Mouse (Mus musculus) midbrain, embryonic 13.5 days (tissue): ENCODE data around the gene Sgms1. TPM values are rescaled to one million over a fixed set of nuclear protein-coding genes. Genes with fewer than 3 reads are reported as not detected.

Experiments
- ATAC-seq: fragments of 200-750 bp; cut with Nextera tagmentation; 2 replicates; pipeline ENCODE4 v1.8.0; 2017; ENCODE audit warnings: mild to moderate bottlenecking, moderate TSS enrichment, moderate library complexity
- H3K27ac ChIP-seq: fragments of 300-500 bp; sonication (generic); 2 replicates; pipeline ENCODE4 v1.5.1; 2015; ENCODE audit warnings: inconsistent platforms, mild to moderate bottlenecking, moderate library complexity
- H3K27me3 ChIP-seq: fragments of 300-500 bp; sonication (generic); 2 replicates; pipeline ENCODE4 v1.6.1; 2015; ENCODE audit warnings: mild to moderate bottlenecking, inconsistent platforms
- H3K36me3 ChIP-seq: fragments of 300-500 bp; sonication (generic); 2 replicates; pipeline ENCODE4 v1.6.1; 2015; ENCODE audit warnings: mild to moderate bottlenecking, inconsistent platforms
- H3K4me1 ChIP-seq: fragments of 300-500 bp; sonication (generic); replicated peaks from 2 replicates; pipeline ENCODE4 v1.6.1; 2015; ENCODE audit warnings: inconsistent platforms
- H3K4me2 ChIP-seq: fragments of 300-500 bp; sonication (generic); replicated peaks from 2 replicates; pipeline ENCODE4 v1.6.1; 2015; ENCODE audit warnings: moderate library complexity, mild to moderate bottlenecking, inconsistent platforms
- H3K4me3 ChIP-seq: fragments of 300-500 bp; sonication (generic); replicated peaks from 2 replicates; pipeline ENCODE4 v1.5.1; 2015; ENCODE audit warnings: mild to moderate bottlenecking, inconsistent platforms
- H3K9ac ChIP-seq: fragments of 300-500 bp; sonication (generic); replicated peaks from 2 replicates; pipeline ENCODE4 v1.6.1; 2015; ENCODE audit warnings: mild to moderate bottlenecking, inconsistent platforms
- H3K9me3 ChIP-seq: fragments of 300-500 bp; sonication (generic); 2 replicates; pipeline ENCODE4 v1.6.1; 2016; ENCODE audit warnings: mild to moderate bottlenecking, inconsistent platforms
- WGBS: fragments of 180-500 bp; shearing (Covaris S2); methylation state at CpG from one replicate; pipeline ENCODE4 v1.1.7; 2015; 5-methylcytosine and 5-hydroxymethylcytosine counted together
- polyA plus RNA-seq: library from polyadenylated mRNA; unstranded; fragments of >200 nt; fragmentation: Nextera tagmentation; extraction: Ambion mirVana; gene quantifications from 2 replicates; pipeline ENCODE4 v1.2.1, GENCODE M21; 2015

The Sgms1 gene
- polyA plus RNA-seq, 1 experiment from 2014 or later: 12.7 TPM

GRCm38 (mm10) chr19:32379239-32379920 is 10.1 kb downstream of the Sgms1 start:
- no peak overlapping the region for H3K4me3 ChIP-seq
- H3K9ac ChIP-seq: no peak overlapping the region
- H3K27me3 ChIP-seq: no peaks in the 10 kb centered on the region
- H3K36me3 ChIP-seq: no peaks in the 10 kb centered on the region
- no peaks in the 10 kb centered on the region for H3K9me3 ChIP-seq
- no peak for ATAC-seq
- peaks cover 11% of the 10 kb centered on the region for H3K4me1 ChIP-seq
- WGBS: 86% methylated on average over 6 of the region's 6 CpGs
- H3K4me2 ChIP-seq: no peak overlapping the region
- no peak overlapping the region for H3K27ac ChIP-seq

DNA sequence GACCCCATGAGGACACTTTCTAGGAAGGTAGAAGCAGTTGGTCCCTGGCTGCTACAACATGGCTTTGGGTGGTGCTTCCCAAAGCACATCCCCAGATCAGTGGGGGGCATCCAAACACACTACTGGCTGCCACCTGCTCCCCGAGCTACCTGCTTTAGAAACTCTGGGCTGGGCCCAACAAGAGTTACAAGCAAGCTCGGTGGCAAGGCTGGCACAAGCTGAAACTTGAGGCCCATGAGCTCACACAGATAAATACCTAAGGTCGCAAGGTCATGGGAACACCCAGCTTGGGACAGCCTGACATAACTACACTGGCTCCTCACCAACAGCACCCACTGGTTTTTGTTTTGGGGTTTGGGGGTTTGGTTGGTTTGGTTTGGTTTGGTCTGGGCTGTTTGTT is 10.9 kb downstream of the Sgms1 start:
- H3K9ac ChIP-seq: no peak overlapping the region
- no peaks in the 10 kb centered on the region for H3K27me3 ChIP-seq
- no peaks in the 10 kb centered on the region for H3K9me3 ChIP-seq
- H3K4me2 ChIP-seq: no peak overlapping the region
- no peak for ATAC-seq
- peaks cover 11% of the 10 kb centered on the region for H3K4me1 ChIP-seq
- 77% methylated on average over 3 of the region's 3 CpGs for WGBS
- no peak overlapping the region for H3K27ac ChIP-seq
- H3K4me3 ChIP-seq: no peak overlapping the region
- H3K36me3 ChIP-seq: no peaks in the 10 kb centered on the region

- Histone ChIP-seq H3K27me3 (no peaks in the 10 kb centered on the region), H3K4me1 (peaks cover 11% of the 10 kb centered on the region), H3K27ac (no peak overlapping the region), H3K9ac (no peak overlapping the region), H3K36me3 (no peaks in the 10 kb centered on the region), H3K4me2 (no peak overlapping the region), H3K9me3 (no peaks in the 10 kb centered on the region), H3K4me3 (no peak overlapping the region)
- 66% methylated on average over 7 of the region's 7 CpGs for WGBS
- peak; percentile 69 for ATAC-seq
Measured at GRCm38 (mm10) chr19:32377701-32378325, 11.7 kb downstream of the Sgms1 start.

DNA sequence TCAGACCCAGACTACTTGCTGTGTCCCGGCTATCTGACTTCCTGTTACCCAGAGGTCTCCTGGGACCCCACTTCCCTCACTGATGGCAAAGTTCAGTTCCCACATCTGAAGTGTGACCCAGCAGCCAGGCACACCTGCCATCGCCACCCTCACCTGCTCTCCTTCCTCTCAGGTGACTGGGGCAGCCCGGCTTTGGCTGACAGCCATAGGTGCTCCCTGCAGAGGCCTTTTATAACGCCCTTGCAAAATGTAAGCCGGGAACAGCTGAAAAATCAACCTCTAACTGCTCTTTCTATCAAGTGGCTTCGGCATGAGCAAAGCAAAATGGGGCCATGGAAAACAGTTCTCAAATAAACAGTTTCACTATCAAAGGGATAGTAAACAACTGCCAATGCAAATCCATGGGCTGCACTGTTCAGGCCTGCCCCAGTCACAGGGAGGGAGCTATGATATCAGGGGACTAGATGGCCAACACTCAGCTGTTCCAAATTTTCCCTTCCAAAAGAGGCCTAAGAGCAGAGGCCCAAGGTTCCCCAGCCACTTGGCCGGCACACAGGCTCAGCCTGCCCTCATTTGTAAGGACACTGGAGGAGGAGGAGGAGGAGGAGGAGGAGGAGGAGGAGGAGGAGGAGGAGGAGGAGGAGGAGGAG is 12.5 kb downstream of the Sgms1 start:
- 68% methylated on average over 6 of the region's 7 CpGs for WGBS
- ATAC-seq: no peak

GRCm38 (mm10) chr19:32376054-32376453 is 13.5 kb downstream of the Sgms1 start:
- H3K27ac ChIP-seq: no peak overlapping the region
- no peak for ATAC-seq
- 89% methylated on average over 4 of the region's 4 CpGs for WGBS

More for the DNA sequence above, 12.5 kb downstream of the Sgms1 start:
- Histone ChIP-seq H3K4me3 (no peak overlapping the region), H3K4me2 (no peak overlapping the region), H3K4me1 (peaks cover 11% of the 10 kb centered on the region), H3K27me3 (no peaks in the 10 kb centered on the region), H3K36me3 (no peaks in the 10 kb centered on the region), H3K9ac (no peak overlapping the region), H3K9me3 (no peaks in the 10 kb centered on the region; the same call in 1 of the 2 replicates), H3K27ac (no peak overlapping the region)

DNA sequence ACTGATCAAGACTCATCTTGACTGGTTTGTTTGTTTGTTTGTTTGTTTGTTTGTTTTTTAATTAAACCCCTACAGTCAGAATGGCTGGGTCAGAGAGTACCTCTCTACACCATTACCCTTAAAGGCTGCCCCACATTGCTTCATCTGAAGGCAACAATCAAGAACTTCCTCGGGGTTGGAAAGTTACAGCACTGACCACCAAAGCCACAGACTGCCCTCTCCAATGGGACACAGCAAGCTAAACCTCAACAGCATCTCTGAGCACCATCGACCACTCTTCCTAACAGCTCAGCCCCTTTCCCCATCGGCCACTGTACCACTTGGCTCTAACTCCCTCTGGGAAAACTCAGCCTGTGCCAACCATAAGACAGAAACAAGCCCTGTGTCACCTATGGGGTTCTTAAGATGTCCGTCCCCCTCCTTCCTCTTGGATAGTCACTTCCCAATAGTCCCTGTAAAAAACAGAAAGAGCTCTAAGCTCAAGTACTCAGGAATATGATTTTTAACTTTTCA is 14.0 kb downstream of the Sgms1 start:
- 98% methylated on average over 4 of the region's 4 CpGs for WGBS
- Histone ChIP-seq H3K27ac (no peak overlapping the region), H3K9me3 (no peaks in the 10 kb centered on the region; the same call in 1 of the 2 replicates), H3K27me3 (no peaks in the 10 kb centered on the region), H3K4me3 (no peak overlapping the region), H3K4me1 (peaks cover 11% of the 10 kb centered on the region), H3K36me3 (no peaks in the 10 kb centered on the region), H3K9ac (no peak overlapping the region), H3K4me2 (no peak overlapping the region)
- ATAC-seq: no peak

More at GRCm38 (mm10) chr19:32376054-32376453, 13.5 kb downstream of the Sgms1 start:
- no peaks in the 10 kb centered on the region for H3K36me3 ChIP-seq
- no peak overlapping the region for H3K9ac ChIP-seq
- peaks cover 11% of the 10 kb centered on the region for H3K4me1 ChIP-seq
- no peak overlapping the region for H3K4me2 ChIP-seq
- no peak overlapping the region for H3K4me3 ChIP-seq
- no peaks in the 10 kb centered on the region; the same call in 1 of the 2 replicates for H3K9me3 ChIP-seq
- H3K27me3 ChIP-seq: no peaks in the 10 kb centered on the region

GRCm38 (mm10) chr19:32374751-32375150 is 14.8 kb downstream of the Sgms1 start:
- WGBS: 95% methylated on average over 10 of the region's 10 CpGs
- no peak overlapping the region for H3K4me2 ChIP-seq
- H3K4me1 ChIP-seq: peaks cover 11% of the 10 kb centered on the region
- H3K36me3 ChIP-seq: no peaks in the 10 kb centered on the region
- H3K27me3 ChIP-seq: no peaks in the 10 kb centered on the region
- H3K4me3 ChIP-seq: no peak overlapping the region
- no peaks in the 10 kb centered on the region; the same call in 1 of the 2 replicates for H3K9me3 ChIP-seq
- no peak for ATAC-seq
- H3K9ac ChIP-seq: no peak overlapping the region
- no peak overlapping the region for H3K27ac ChIP-seq

GRCm38 (mm10) chr19:32373865-32374655 is 15.5 kb downstream of the Sgms1 start:
- Histone ChIP-seq H3K4me2 (no peak overlapping the region), H3K4me3 (no peak overlapping the region), H3K9ac (no peak overlapping the region), H3K4me1 (peaks cover 11% of the 10 kb centered on the region), H3K27me3 (no peaks in the 10 kb centered on the region), H3K9me3 (no peaks in the 10 kb centered on the region; the same call in 1 of the 2 replicates), H3K27ac (no peak overlapping the region), H3K36me3 (no peaks in the 10 kb centered on the region)
- WGBS: 87% methylated on average over 16 of the region's 16 CpGs
- ATAC-seq: no peak

DNA sequence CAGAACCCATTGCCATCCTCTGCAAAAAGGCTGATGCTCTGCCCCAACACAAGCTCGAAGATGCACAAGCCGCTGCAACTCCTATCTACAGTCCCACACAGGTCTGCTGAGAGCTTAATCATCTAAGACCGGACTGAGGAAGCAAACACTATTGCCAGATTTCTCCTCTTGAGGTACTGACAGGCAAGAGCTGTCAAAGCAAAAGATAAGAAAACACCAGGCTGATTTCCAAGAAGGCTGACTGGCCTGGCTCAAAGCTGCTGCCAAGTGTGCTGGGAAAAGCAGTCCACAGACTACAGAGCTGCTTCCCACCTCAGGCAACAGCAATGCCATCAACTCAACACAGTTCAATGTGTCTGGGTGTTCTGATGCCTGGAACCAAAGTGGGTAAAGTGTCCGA is 17.1 kb downstream of the Sgms1 start:
- H3K36me3 ChIP-seq: no peaks in the 10 kb centered on the region
- no peak for ATAC-seq
- no peak overlapping the region for H3K9ac ChIP-seq
- 91% methylated on average over 4 of the region's 4 CpGs for WGBS
- no peak overlapping the region for H3K4me2 ChIP-seq
- no peak overlapping the region for H3K4me3 ChIP-seq
- no peaks in the 10 kb centered on the region for H3K27me3 ChIP-seq
- H3K9me3 ChIP-seq: no peaks in the 10 kb centered on the region; the same call in 1 of the 2 replicates
- H3K27ac ChIP-seq: no peak overlapping the region
- no peaks in the 10 kb centered on the region for H3K4me1 ChIP-seq

- WGBS: 94% methylated on average over 8 of the region's 8 CpGs
- Histone ChIP-seq H3K9ac (no peak overlapping the region), H3K4me1 (no peaks in the 10 kb centered on the region), H3K4me3 (no peak overlapping the region), H3K27me3 (no peaks in the 10 kb centered on the region), H3K9me3 (no peaks in the 10 kb centered on the region; the same call in 1 of the 2 replicates), H3K27ac (no peak overlapping the region), H3K4me2 (no peak overlapping the region), H3K36me3 (no peaks in the 10 kb centered on the region)
- ATAC-seq: no peak
Measured at GRCm38 (mm10) chr19:32367333-32367732, 22.2 kb downstream of the Sgms1 start.

DNA sequence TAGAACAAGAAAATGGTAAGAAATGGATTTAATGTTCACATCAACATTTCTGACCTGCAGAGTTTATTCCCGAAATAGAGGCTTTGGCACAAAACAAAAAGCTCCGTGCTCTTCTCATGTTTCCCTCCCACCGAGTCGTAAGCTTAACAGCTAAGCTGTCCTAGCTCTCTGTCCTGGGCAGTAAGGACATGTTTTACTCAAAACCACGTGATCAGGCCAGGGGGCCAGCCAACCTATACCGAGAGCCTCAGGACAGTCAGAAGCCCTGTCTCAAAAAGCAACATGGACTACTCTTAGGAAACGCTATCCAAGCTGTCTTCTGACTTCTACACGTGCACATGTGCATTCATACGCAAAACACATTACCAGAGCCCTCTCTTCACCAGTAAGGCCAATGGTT is 23.1 kb downstream of the Sgms1 start:
- ATAC-seq: no peak
- no peaks in the 10 kb centered on the region for H3K27me3 ChIP-seq
- 81% methylated on average over 9 of the region's 9 CpGs for WGBS
- no peaks in the 10 kb centered on the region for H3K9me3 ChIP-seq
- no peaks in the 10 kb centered on the region for H3K4me1 ChIP-seq
- H3K4me2 ChIP-seq: no peak overlapping the region
- no peak overlapping the region for H3K4me3 ChIP-seq
- H3K27ac ChIP-seq: no peak overlapping the region
- H3K36me3 ChIP-seq: no peaks in the 10 kb centered on the region
- H3K9ac ChIP-seq: no peak overlapping the region
